Mouse (Mus musculus) CD4-positive, CD25-positive, alpha-beta regulatory T cell, adult 4 months (primary cell): ENCODE data around the gene Mxra8. TPM values are rescaled to one million over a fixed set of nuclear protein-coding genes. Genes with fewer than 3 reads are reported as not detected.

Source experiments
- ATAC-seq: one replicate; pipeline ENCODE4 v1.8.0; 2017
- polyA plus RNA-seq, 2 experiments: library from polyadenylated mRNA; unstranded; fragments of 100-300 nt; shearing (Covaris generic); gene quantifications; one replicate each; pipeline ENCODE4 v1.2.1; 2017

Mxra8 gene
- 1 to 10 TPM; 2.1 to 2.3 TPM for polyA plus RNA-seq

- no peak for ATAC-seq
Measured at GRCm38 (mm10) chr4:155839483-155839910, at the start of gene Mxra8. TSS of gene Mxra8 (plus strand) at chr4:155839680.

- no peak for ATAC-seq
Measured at GRCm38 (mm10) chr4:155790021-155790489, 49.4 kb upstream of the Mxra8 start, which contains the start of gene Ankrd65. TSS of gene Ankrd65 (plus strand) at chr4:155790439.

- ATAC-seq, result no peak
Measured at GRCm38 (mm10) chr4:155790650-155791161, 48.8 kb upstream of the Mxra8 start.

DNA sequence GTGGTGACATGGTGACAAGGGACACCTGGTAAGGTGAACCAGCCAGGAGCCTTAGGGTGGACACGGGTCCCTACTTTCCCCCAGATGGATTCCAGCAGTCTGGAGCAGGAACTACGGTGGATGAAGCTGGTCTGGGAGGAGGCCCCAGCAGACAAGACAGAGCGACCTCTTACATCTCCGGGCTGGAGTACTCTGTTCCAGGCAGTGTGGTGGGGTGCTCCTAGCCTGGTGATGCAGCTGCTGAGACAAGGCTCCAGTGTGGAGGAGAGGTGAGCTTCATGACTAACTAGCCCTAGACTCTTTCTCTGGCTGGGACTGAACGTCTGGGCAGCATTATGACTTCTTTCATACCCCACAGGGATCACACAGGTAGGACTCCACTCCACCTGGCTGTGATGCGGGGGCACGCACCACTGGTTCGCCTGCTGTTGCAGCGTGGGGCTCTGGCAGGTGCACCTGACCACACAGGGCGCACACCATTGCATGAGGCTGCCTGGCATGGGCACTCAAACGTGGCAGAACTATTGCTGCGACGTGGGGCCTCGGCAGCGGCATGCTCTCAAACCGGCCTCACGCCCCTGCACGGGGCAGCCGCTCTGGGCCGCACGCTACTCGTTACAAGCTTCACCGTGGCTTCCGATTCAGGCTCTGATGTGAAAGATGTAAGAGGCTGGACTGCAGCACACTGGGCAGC lies 48.1 kb upstream of the Mxra8 start:
- ATAC-seq, result no peak

DNA sequence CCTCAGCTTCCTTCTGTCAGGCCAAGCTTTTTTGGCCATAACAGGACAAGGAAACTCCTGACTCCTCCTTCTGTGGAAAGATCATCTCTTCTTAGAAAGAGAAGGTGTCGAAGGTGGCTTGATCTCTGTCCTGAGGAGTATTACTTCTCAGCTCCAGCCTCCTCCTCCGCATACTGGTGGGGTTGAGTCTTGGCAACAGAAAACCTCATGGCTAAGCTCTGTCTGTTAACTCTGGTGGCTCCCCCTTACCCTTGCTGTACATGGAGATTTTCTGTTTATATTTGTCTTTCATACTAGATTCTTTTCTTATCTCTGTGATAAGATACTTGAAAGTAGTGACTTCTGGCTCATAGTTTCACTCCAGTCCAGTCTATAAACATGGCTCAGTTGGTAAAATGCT lies 45.8 kb upstream of the Mxra8 start:
- ATAC-seq, result no peak

GRCm38 (mm10) chr4:155802075-155802474 lies 37.4 kb upstream of the Mxra8 start:
- no peak for ATAC-seq

DNA sequence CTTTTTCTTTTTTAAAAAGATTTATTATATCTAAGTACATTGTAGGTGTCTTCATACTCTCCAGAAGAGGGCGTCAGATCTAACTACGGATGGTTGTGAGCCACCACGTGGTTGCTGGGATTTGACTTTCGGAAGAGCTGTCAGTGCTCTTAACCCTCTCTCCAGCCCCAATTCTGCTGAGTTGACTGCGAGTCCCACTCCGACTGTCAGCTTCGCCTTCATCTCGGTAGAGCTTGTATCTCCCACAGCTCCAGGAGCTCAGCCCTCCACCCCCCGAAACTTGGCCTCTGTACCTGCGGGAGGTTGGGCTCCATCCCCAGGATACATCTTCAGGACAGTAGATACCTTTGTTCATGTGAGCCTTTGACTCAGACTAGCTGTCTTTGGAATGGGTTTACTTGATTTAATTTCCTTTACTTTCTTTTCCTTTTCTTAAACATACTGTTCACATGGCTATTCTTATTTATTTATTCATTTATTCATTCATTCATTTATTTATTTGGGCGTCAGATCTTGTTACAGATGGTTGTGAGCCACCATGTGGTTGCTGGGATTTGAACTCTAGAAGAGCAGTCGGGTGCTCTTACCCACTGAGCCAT lies 36.6 kb upstream of the Mxra8 start, which contains the start of gene Mrpl20:
TSS of gene Mrpl20 (plus strand) at position 138 of the 599 bp plus-strand sequence.
- peak; percentile 58 for ATAC-seq

DNA sequence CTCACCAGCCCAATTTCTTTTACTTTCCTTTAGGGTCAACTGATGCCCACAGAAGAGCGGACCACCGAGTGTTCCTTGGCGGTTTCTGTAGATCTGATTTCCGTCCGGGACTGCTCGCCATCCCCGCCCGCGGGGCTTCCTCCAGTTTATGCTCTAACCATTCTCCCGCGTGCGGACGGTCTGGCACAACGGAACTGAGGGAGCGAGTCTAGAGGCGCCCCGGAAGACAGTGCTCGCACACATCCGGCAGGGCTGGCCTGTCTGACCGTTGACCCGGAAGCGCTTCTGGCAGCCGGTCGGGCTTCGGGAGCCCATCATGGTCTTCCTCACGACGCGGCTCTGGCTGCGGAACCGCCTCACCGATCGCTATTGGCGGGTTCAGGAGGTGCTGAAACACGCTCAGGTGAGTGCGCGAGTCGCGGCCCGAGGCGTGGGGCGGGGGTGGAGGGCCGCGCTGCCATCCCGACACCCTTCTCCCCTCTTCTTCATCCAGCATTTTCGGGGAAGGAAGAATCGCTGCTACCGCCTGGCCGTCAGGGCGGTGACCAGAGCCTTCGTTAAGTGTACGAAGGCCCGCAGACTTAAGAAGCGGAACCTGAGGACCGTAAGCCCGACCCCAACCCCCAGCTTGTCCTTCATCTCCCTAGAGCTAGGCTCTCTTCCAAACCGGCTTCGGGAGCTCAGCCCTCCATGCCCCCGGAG lies 36.0 kb upstream of the Mxra8 start:
- ATAC-seq, result peak; percentile 97

- no peak for ATAC-seq
Measured at GRCm38 (mm10) chr4:155807841-155808240, 31.6 kb upstream of the Mxra8 start.

- ATAC-seq, result peak; percentile 99
Measured at GRCm38 (mm10) chr4:155811929-155812664, 27.4 kb upstream of the Mxra8 start, which contains the start of gene Ccnl2. TSS of gene Ccnl2 (plus strand) at chr4:155812489.

DNA sequence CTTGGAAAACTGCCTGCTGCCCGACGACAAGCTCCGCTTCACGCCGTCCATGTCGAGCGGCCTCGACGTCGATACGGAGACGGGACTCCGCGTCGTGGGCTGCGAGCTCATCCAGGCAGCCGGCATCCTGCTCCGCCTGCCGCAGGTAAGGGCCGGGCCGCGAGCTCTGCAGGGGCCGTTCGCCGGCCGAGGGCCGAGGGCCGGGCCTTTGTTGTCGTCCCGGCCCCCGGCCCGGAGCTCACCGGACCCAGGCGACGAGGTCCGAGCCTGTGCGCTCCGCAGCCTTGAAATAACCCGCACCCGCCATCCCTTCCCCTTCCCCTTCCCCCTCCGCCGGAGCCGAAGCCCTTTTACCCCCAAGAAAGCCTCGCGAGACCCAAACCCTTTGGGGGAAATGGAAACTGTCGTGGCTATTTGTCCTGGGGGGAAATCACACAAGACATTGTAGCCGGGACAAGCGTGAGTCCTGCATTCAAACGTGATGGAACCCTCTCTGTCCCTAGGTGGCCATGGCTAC lies 26.8 kb upstream of the Mxra8 start:
- peak; percentile 13 for ATAC-seq

- ATAC-seq, result no peak
Measured at GRCm38 (mm10) chr4:155817533-155817932, 21.9 kb upstream of the Mxra8 start.

- no peak for ATAC-seq
Measured at GRCm38 (mm10) chr4:155821025-155821424, 18.5 kb upstream of the Mxra8 start.

- ATAC-seq, result no peak
Measured at GRCm38 (mm10) chr4:155823443-155823842, 16.0 kb upstream of the Mxra8 start.

DNA sequence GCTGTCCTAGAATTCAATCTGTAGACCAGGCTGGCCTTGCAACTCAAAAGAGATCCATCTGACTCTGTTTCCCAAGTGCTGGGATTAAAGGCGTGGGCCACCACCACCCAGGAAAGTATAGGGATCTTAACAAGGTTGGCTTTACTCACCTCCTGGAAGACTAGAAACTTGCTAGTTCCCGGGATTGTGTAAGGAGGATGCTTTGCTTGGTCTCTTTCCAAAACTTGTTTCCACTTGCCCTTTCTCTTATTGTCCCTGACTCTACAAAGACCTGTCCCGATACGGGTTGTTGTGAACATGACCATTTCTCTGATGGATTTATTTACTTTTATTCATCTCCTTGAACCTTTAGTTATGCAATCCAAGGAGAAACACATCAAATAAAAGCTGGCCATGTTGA lies 9.6 kb upstream of the Mxra8 start:
- ATAC-seq, result no peak

- no peak for ATAC-seq
Measured at GRCm38 (mm10) chr4:155830596-155830995, 8.9 kb upstream of the Mxra8 start.

GRCm38 (mm10) chr4:155831205-155831766 lies 8.2 kb upstream of the Mxra8 start, which contains the start of gene Aurkaip1:
TSS of gene Aurkaip1 (plus strand) at chr4:155831272.
- ATAC-seq, result peak; percentile 88

DNA sequence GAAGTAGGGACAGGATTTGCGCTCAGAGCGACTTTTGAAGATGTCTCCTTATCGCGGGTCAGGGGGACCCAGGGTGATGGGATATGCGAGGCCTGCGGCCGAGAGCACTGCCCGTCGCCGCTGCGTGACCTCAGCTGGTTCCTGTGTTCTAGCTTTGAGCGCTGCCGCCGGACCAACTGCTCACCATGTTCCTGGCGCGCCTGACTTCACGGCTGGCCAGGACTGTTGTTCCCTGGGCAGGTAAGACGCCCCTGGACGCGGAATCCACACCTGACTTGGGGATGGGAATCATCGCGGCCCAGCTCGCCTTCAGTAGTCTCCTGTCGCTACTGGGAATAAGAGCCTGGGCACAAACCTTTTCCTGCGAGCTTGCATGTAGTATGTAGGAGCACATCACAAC lies 7.6 kb upstream of the Mxra8 start:
- no peak for ATAC-seq

GRCm38 (mm10) chr4:155832321-155832720 lies 7.2 kb upstream of the Mxra8 start:
- no peak for ATAC-seq

DNA sequence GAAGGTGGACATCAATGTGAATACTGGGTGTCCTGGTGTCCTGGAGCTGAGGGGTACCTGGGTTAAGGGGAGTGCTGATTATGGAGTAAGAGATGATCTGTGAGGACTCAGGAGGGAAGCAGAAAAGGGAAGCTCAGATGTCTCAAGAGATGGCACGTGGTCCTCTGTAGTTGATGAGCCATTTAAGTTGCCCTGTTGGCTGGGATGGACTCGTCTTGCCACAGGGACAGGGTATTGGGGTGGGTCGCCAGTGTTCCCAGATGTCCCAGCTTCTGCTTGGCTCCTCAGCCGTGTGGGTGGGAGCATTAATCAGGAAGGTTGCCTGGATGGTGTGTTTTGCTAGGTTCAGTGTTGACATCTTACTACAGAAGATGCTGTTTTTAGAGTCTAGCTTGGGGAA lies 6.2 kb upstream of the Mxra8 start:
- ATAC-seq, result no peak

DNA sequence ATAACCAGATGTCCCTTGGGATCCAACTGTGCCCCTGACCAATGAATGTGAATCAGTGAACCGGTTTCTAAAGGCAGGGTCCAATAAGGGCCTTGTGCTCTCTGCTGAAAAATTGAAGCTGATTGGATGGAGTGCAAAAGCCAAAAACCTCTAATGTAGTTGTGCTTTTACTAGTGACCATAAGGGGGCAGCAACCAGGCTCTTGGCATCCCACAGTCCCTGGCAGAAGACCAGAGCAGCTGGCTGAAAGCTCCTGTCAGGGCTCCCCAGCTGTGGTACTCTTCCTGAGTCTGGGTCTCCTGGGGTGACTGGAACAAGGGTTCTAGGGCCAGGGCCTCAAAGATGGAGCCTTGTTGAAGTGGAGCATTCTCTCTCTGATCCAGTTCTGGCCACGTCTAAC lies 5.6 kb upstream of the Mxra8 start:
- ATAC-seq, result peak; percentile 44
